Mouse (Mus musculus) heart, embryonic 11.5 days (tissue): ENCODE data around the gene Prph. TPM values are rescaled to one million over a fixed set of nuclear protein-coding genes. Genes with fewer than 3 reads are reported as not detected.
A peak's percentile ranks its signal among the peaks of the same experiment; 100 is the strongest.

Experiments
- ATAC-seq: fragments of 200-750 bp; cut with Nextera tagmentation; replicated peaks from 2 replicates; pipeline ENCODE4 v1.8.0; 2017; ENCODE audit warnings: moderate library complexity; ENCODE audit not compliant: insufficient number of reproducible peaks, low FRiP score, low TSS enrichment
- H3K27ac ChIP-seq: fragments of 300-500 bp; sonication (generic); 2 replicates; pipeline ENCODE4 v1.5.1; 2014; ENCODE audit warnings: mild to moderate bottlenecking, low read depth, low read length
- H3K27me3 ChIP-seq: fragments of 300-500 bp; sonication (generic); 2 replicates; pipeline ENCODE4 v1.6.1; 2014; ENCODE audit warnings: mild to moderate bottlenecking, low read length, mixed read lengths; ENCODE audit not compliant: control insufficient read depth, insufficient read depth
- H3K36me3 ChIP-seq: fragments of 300-500 bp; sonication (generic); 2 replicates; pipeline ENCODE4 v1.6.1; 2014; ENCODE audit warnings: mild to moderate bottlenecking, low read length, moderate library complexity, mixed read lengths; ENCODE audit not compliant: control insufficient read depth, insufficient read depth
- H3K4me1 ChIP-seq: fragments of 300-500 bp; sonication (generic); 2 replicates; pipeline ENCODE4 v1.6.1; 2014; ENCODE audit warnings: low read length; ENCODE audit not compliant: control insufficient read depth, insufficient read depth
- H3K4me2 ChIP-seq: fragments of 300-500 bp; sonication (generic); 2 replicates; pipeline ENCODE4 v1.6.1; 2014; ENCODE audit warnings: mild to moderate bottlenecking, moderate library complexity
- H3K4me3 ChIP-seq: fragments of 300-500 bp; sonication (generic); 2 replicates; pipeline ENCODE4 v1.5.1; 2014; ENCODE audit warnings: low read depth, low read length
- H3K9ac ChIP-seq: fragments of 300-500 bp; sonication (generic); 2 replicates; pipeline ENCODE4 v1.6.1; 2014; ENCODE audit warnings: mild to moderate bottlenecking, low read depth, low read length, moderate library complexity
- H3K9me3 ChIP-seq: fragments of 300-500 bp; sonication (generic); replicated peaks from 2 replicates; pipeline ENCODE4 v1.6.1; 2016; ENCODE audit warnings: low read length; ENCODE audit not compliant: control insufficient read depth
- WGBS: fragments of 180-500 bp; shearing (Covaris S2); extraction: QIAGEN DNeasy Blood & Tissue Kit; methylation state at CpG from one replicate; pipeline ENCODE4 v1.1.7; 2014; ENCODE audit not compliant: insufficient replicate concordance; 5-methylcytosine and 5-hydroxymethylcytosine counted together
- polyA plus RNA-seq: library from polyadenylated mRNA; unstranded; fragments of >200 nt; fragmentation: Nextera tagmentation; extraction: Ambion mirVana; gene quantifications from 2 replicates; pipeline ENCODE4 v1.2.1, GENCODE M21; 2014

The Prph gene
- polyA plus RNA-seq, 1 experiment from 2014 or later = 0.09 TPM

GRCm38 (mm10) chr15:99030585-99031387 is 24.2 kb upstream of the Prph start:
- ATAC-seq = peak; percentile 78
- peaks cover 5% of the 10 kb centered on the region for H3K36me3 ChIP-seq

GRCm38 (mm10) chr15:99031388-99031675 is 23.6 kb upstream of the Prph start:
- H3K4me2 ChIP-seq = peak overlapping the region; percentile 91
- H3K4me1 ChIP-seq = peaks cover 21% of the 10 kb centered on the region
- no peaks in the 10 kb centered on the region for H3K27me3 ChIP-seq
- peaks cover 9% of the 10 kb centered on the region for H3K36me3 ChIP-seq
- peak overlapping the region; percentile 88 for H3K4me3 ChIP-seq
- H3K9ac ChIP-seq = peak overlapping the region; percentile 90
- ATAC-seq = no peak
- H3K27ac ChIP-seq = no peak overlapping the region
- no peaks in the 10 kb centered on the region for H3K9me3 ChIP-seq
- WGBS = 65% methylated on average over 4 of the region's 4 CpGs

More at GRCm38 (mm10) chr15:99030585-99031387, 24.2 kb upstream of the Prph start:
- H3K9ac ChIP-seq = peak overlapping the region; percentile 90
- H3K9me3 ChIP-seq = no peaks in the 10 kb centered on the region
- H3K27me3 ChIP-seq = no peaks in the 10 kb centered on the region
- peak overlapping the region; percentile 91 for H3K4me2 ChIP-seq
- WGBS = 7% methylated on average over 26 of the region's 26 CpGs
- peak overlapping the region; percentile 88 for H3K4me3 ChIP-seq
- H3K27ac ChIP-seq = peak overlapping the region; percentile 93
- peaks cover 21% of the 10 kb centered on the region for H3K4me1 ChIP-seq

- Histone ChIP-seq H3K9me3 (no peaks in the 10 kb centered on the region), H3K4me3 (peak overlapping the region; percentile 88), H3K4me1 (peaks cover 21% of the 10 kb centered on the region), H3K27ac (peak overlapping the region; percentile 1; the same call in 1 of the 2 replicates), H3K36me3 (peaks cover 11% of the 10 kb centered on the region), H3K27me3 (no peaks in the 10 kb centered on the region), H3K4me2 (peak overlapping the region; percentile 91), H3K9ac (peak overlapping the region; percentile 66)
- 61% methylated on average over 9 of the region's 9 CpGs for WGBS
- no peak for ATAC-seq
These were observed 22.8 kb upstream of the Prph start for GRCm38 (mm10) chr15:99032041-99032725.

- 37% methylated on average over 7 of the region's 7 CpGs for WGBS
- Histone ChIP-seq H3K9ac (peak overlapping the region; percentile 66; the same call in 1 of the 2 replicates), H3K4me1 (peaks cover 21% of the 10 kb centered on the region), H3K27ac (peak overlapping the region; percentile 35; the same call in 1 of the 2 replicates), H3K36me3 (peaks cover 11% of the 10 kb centered on the region), H3K9me3 (no peaks in the 10 kb centered on the region), H3K27me3 (no peaks in the 10 kb centered on the region), H3K4me3 (peak overlapping the region; percentile 88), H3K4me2 (peak overlapping the region; percentile 91)
- ATAC-seq = no peak
These were observed 22.2 kb upstream of the Prph start for GRCm38 (mm10) chr15:99032726-99033250.

- Histone ChIP-seq H3K9ac (peak overlapping the region; percentile 1; the same call in 1 of the 2 replicates), H3K36me3 (peaks cover 14% of the 10 kb centered on the region), H3K9me3 (no peaks in the 10 kb centered on the region), H3K27ac (no peak overlapping the region), H3K4me2 (peak overlapping the region; percentile 91), H3K4me1 (peaks cover 21% of the 10 kb centered on the region), H3K4me3 (0 out of 2 replicates have a peak overlapping the region, but pooled peaks have one; percentile 88), H3K27me3 (no peaks in the 10 kb centered on the region)
- WGBS = 71% methylated on average over 7 of the region's 7 CpGs
- no peak for ATAC-seq
These were observed 21.3 kb upstream of the Prph start for GRCm38 (mm10) chr15:99033498-99034270.

- H3K27me3 ChIP-seq = no peaks in the 10 kb centered on the region
- 78% methylated on average over 4 of the region's 4 CpGs for WGBS
- H3K4me3 ChIP-seq = no peak overlapping the region
- H3K9me3 ChIP-seq = no peaks in the 10 kb centered on the region
- H3K4me1 ChIP-seq = peaks cover 22% of the 10 kb centered on the region
- H3K27ac ChIP-seq = no peak overlapping the region
- H3K4me2 ChIP-seq = no peak overlapping the region
- peaks cover 14% of the 10 kb centered on the region for H3K36me3 ChIP-seq
- H3K9ac ChIP-seq = no peak overlapping the region
- no peak for ATAC-seq
These were observed 19.5 kb upstream of the Prph start for GRCm38 (mm10) chr15:99035431-99035830.

- no peak overlapping the region for H3K27ac ChIP-seq
- H3K9ac ChIP-seq = no peak overlapping the region
- 86% methylated on average over 8 of the region's 8 CpGs for WGBS
- peaks cover 14% of the 10 kb centered on the region for H3K36me3 ChIP-seq
- no peaks in the 10 kb centered on the region for H3K9me3 ChIP-seq
- no peak overlapping the region for H3K4me2 ChIP-seq
- no peak for ATAC-seq
- H3K27me3 ChIP-seq = no peaks in the 10 kb centered on the region
- no peak overlapping the region for H3K4me3 ChIP-seq
- H3K4me1 ChIP-seq = peaks cover 24% of the 10 kb centered on the region
These were observed 18.6 kb upstream of the Prph start for GRCm38 (mm10) chr15:99036249-99036905.

- no peak overlapping the region for H3K27ac ChIP-seq
- 100% methylated on average over 1 of the region's 1 CpGs for WGBS
- no peak for ATAC-seq
- peaks cover 11% of the 10 kb centered on the region for H3K4me1 ChIP-seq
- H3K4me3 ChIP-seq = no peak overlapping the region
- H3K4me2 ChIP-seq = no peak overlapping the region
- H3K27me3 ChIP-seq = no peaks in the 10 kb centered on the region
- H3K9ac ChIP-seq = no peak overlapping the region
- H3K9me3 ChIP-seq = no peaks in the 10 kb centered on the region
- H3K36me3 ChIP-seq = peaks cover 14% of the 10 kb centered on the region
These were observed 16.9 kb upstream of the Prph start for GRCm38 (mm10) chr15:99038025-99038424.
